Mouse (Mus musculus) lung, adult 2 months (tissue): ENCODE measurements around the gene Gm21988.

Experiments
- CTCF ChIP-seq: fragments of 200-500 bp; IDR thresholded peaks from 2 replicates; pipeline ENCODE4 v1.5.1; 2011; ENCODE audit warnings: mild to moderate bottlenecking, low read length, control low read depth; ENCODE audit not compliant: insufficient read depth
- POLR2A ChIP-seq: fragments of 200-500 bp; IDR thresholded peaks from 2 replicates; pipeline ENCODE4 v1.6.1; 2011; ENCODE audit warnings: low read depth, mild to moderate bottlenecking, control low read depth, low read length, borderline replicate concordance; ENCODE audit errors: extremely low read depth

GRCm38 (mm10) chr11:70278961-70279360, 39.3 kb upstream of the Gm21988 start:
- TF ChIP-seq POLR2A (no peak), CTCF (no peak)
